Mouse (Mus musculus): Measurements from ENCODE around the gene Dclre1a.

- TF ChIP-seq CTCF (IDR thresholded peaks at IDR 0.05; ENCODE audit: borderline replicate concordance, control insufficient read depth, extremely low read depth, insufficient read depth, low read length, poor library complexity) (no peak), POLR2A (IDR thresholded peaks at IDR 0.05; ENCODE audit: control insufficient read depth, extremely low read depth, insufficient read depth, low read length, poor library complexity) (no peak)
These were observed 58.4 kb downstream of the Dclre1a start for GRCm38 (mm10) chr19:56489601-56490000.
